Mouse (Mus musculus) liver, embryonic 14.5 days (tissue): Measurements from ENCODE around the gene Mrpl20. TPM values are rescaled to one million over a fixed set of nuclear protein-coding genes. Genes with fewer than 3 reads are reported as not detected.

Experiments
- ATAC-seq: fragments of 200-750 bp; cut with Nextera tagmentation; 2 replicates; pipeline ENCODE4 v1.8.0; 2017; ENCODE audit warnings: moderate number of reproducible peaks, mild to moderate bottlenecking, moderate library complexity; ENCODE audit not compliant: insufficient read depth
- DNase-seq, 3 experiments: peaks; one replicate each; pipeline ENCODE4 v3.0.0-alpha.2; 2012 to 2013; ENCODE audit warnings: low read depth in 3 of 3, low spot score in 3 of 3
- H3K27ac ChIP-seq: fragments of 300-500 bp; sonication (generic); 2 replicates; pipeline ENCODE4 v1.5.1; 2014; ENCODE audit warnings: moderate library complexity, mild to moderate bottlenecking, control low read depth, inconsistent platforms
- H3K27me3 ChIP-seq: fragments of 300-500 bp; sonication (generic); 2 replicates; pipeline ENCODE4 v1.6.1; 2014; ENCODE audit warnings: mild to moderate bottlenecking, low read length, moderate library complexity; ENCODE audit not compliant: control insufficient read depth, insufficient read depth
- H3K36me3 ChIP-seq: fragments of 300-500 bp; sonication (generic); replicated peaks from 2 replicates; pipeline ENCODE4 v1.6.1; 2014; ENCODE audit warnings: low read depth; ENCODE audit not compliant: control insufficient read depth, insufficient read depth
- H3K4me1 ChIP-seq, 2 experiments: fragments of 200-500 bp in 1 of 2; fragments of 300-500 bp in 1 of 2; sonication (generic) in 1 of 2; replicated peaks; 2 replicates each; pipeline ENCODE4 v1.6.1; 2012 to 2014; ENCODE audit warnings: antibody characterized with exemption in 1 of 2, inconsistent platforms in 1 of 2, low read length in 1 of 2; ENCODE audit not compliant: control insufficient read depth in 2 of 2, insufficient read depth in 2 of 2
- H3K4me2 ChIP-seq: fragments of 300-500 bp; sonication (generic); 2 replicates; pipeline ENCODE4 v1.6.1; 2014; ENCODE audit warnings: low read depth, mild to moderate bottlenecking, control low read depth, moderate library complexity
- H3K4me3 ChIP-seq, 2 experiments: fragments of 200-500 bp in 1 of 2; fragments of 300-500 bp in 1 of 2; sonication (generic) in 1 of 2; 2 replicates each; pipeline ENCODE4 v1.5.1; 2012 to 2014; ENCODE audit warnings: low read depth in 2 of 2, low read length in 2 of 2, mild to moderate bottlenecking in 2 of 2, control low read depth in 1 of 2, inconsistent platforms in 1 of 2, moderate library complexity in 1 of 2; ENCODE audit not compliant: insufficient read depth in 1 of 2
- H3K9ac ChIP-seq: fragments of 300-500 bp; sonication (generic); replicated peaks from 2 replicates; pipeline ENCODE4 v1.6.1; 2014; ENCODE audit warnings: mild to moderate bottlenecking, control low read depth, moderate library complexity
- H3K9me3 ChIP-seq: fragments of 300-500 bp; sonication (generic); 2 replicates; pipeline ENCODE4 v1.6.1; 2016; ENCODE audit warnings: low read length, mixed read lengths; ENCODE audit not compliant: control insufficient read depth
- CTCF ChIP-seq: IDR thresholded peaks from 2 replicates; pipeline ENCODE4 v1.5.1; 2016; ENCODE audit warnings: antibody characterized with exemption, low read depth, control low read depth
- EP300 ChIP-seq: IDR thresholded peaks from 2 replicates; pipeline ENCODE4 v1.6.1; 2016; ENCODE audit warnings: antibody characterized with exemption, low read depth
- WGBS: fragments of 180-500 bp; shearing (Covaris S2); extraction: QIAGEN DNeasy Blood & Tissue Kit; methylation state at CpG from one replicate; pipeline ENCODE4 v1.1.7; 2014; ENCODE audit not compliant: insufficient replicate concordance; 5-methylcytosine and 5-hydroxymethylcytosine counted together
- polyA plus RNA-seq, 2 experiments: library from polyadenylated mRNA; depleted of rRNA in 1 of 2; stranded (reverse) in 1 of 2; unstranded in 1 of 2; fragments of >200 nt; fragmentation: Nextera tagmentation in 1 of 2; extraction: Ambion mirVana in 1 of 2; gene quantifications; 2 replicates each; pipeline versions ENCODE4 v1.2.1 to v1.2.3; 2012 to 2014

Mrpl20 gene
- polyA plus RNA-seq, 2 experiments: 62.8 to 200 TPM

- Histone ChIP-seq H3K4me1 (peaks cover 6 to 17% of the 10 kb centered on the region in 2 experiments), H3K4me2 (no peak within 1 kb of the TSS), H3K4me3 (no peak within 1 kb of the TSS), H3K27me3 (no peaks in the 10 kb centered on the region), H3K36me3 (no peaks in the 10 kb centered on the region), H3K9me3 (no peaks in the 10 kb centered on the region), H3K27ac (no peak within 1 kb of the TSS), H3K9ac (no peak within 1 kb of the TSS)
- TF ChIP-seq CTCF (no peak), EP300 (no peak)
- 65% methylated on average over 3 of the region's 3 CpGs for WGBS
- ATAC-seq: no peak
- DNase-seq: no peak
These were observed 12.6 kb upstream of the Mrpl20 start, which contains the start of gene Ankrd65 for GRCm38 (mm10) chr4:155790021-155790489. Ankrd65 (plus strand) TSS chr4:155790439.

DNA sequence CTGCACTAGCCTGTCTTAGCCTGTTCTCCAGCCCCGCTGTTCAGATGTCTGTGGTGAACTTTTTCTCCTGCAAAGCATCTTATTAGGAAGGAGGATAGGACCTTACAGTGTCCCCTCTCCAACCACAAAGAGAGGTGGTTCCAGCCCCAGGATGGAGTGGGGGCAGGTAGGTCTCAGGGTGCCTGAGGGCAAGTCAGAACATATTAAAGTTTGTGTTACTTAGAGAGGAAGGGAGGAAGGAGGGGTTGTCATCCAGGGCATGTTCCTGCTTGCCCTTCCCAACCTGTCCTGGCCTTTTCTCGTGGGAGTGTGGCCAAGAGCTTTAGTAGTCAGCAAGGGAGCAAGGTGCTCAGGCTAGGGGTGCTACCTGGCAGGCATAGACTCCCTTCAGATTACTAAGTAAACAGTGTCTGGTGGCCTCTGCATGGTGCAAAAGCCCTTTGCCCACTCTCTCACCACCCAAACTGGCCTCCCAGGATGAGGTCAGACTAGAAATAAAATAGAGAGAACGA, 12.0 kb upstream of the Mrpl20 start:
- no peak overlapping the region for H3K4me2 ChIP-seq
- H3K36me3 ChIP-seq: no peaks in the 10 kb centered on the region
- no peak overlapping the region for H3K4me3 ChIP-seq
- no peaks in the 10 kb centered on the region for H3K9me3 ChIP-seq
- no peak overlapping the region for H3K27ac ChIP-seq
- peaks cover 6 to 17% of the 10 kb centered on the region in 2 experiments for H3K4me1 ChIP-seq
- H3K27me3 ChIP-seq: no peaks in the 10 kb centered on the region
- no peak for DNase-seq
- whole genome bisulfite sequencing: 52% methylated on average over 3 of the region's 3 CpGs
- no peak for TF ChIP-seq EP300
- TF ChIP-seq CTCF: no peak
- no peak for ATAC-seq
- no peak overlapping the region for H3K9ac ChIP-seq

DNA sequence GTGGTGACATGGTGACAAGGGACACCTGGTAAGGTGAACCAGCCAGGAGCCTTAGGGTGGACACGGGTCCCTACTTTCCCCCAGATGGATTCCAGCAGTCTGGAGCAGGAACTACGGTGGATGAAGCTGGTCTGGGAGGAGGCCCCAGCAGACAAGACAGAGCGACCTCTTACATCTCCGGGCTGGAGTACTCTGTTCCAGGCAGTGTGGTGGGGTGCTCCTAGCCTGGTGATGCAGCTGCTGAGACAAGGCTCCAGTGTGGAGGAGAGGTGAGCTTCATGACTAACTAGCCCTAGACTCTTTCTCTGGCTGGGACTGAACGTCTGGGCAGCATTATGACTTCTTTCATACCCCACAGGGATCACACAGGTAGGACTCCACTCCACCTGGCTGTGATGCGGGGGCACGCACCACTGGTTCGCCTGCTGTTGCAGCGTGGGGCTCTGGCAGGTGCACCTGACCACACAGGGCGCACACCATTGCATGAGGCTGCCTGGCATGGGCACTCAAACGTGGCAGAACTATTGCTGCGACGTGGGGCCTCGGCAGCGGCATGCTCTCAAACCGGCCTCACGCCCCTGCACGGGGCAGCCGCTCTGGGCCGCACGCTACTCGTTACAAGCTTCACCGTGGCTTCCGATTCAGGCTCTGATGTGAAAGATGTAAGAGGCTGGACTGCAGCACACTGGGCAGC, 11.3 kb upstream of the Mrpl20 start:
- no peak overlapping the region for H3K4me2 ChIP-seq
- H3K27ac ChIP-seq: no peak overlapping the region
- H3K36me3 ChIP-seq: no peaks in the 10 kb centered on the region
- WGBS: 71% methylated on average over 24 of the region's 24 CpGs
- TF ChIP-seq CTCF: no peak
- TF ChIP-seq EP300: no peak
- no peak overlapping the region for H3K4me3 ChIP-seq
- no peak overlapping the region for H3K9ac ChIP-seq
- H3K4me1 ChIP-seq: peaks cover 6 to 17% of the 10 kb centered on the region in 2 experiments
- H3K27me3 ChIP-seq: no peaks in the 10 kb centered on the region
- ATAC-seq: no peak
- no peaks in the 10 kb centered on the region for H3K9me3 ChIP-seq
- DNase-seq: no peak

GRCm38 (mm10) chr4:155793730-155794129, 8.9 kb upstream of the Mrpl20 start:
- WGBS: 63% methylated on average over 2 of the region's 2 CpGs
- Histone ChIP-seq H3K9ac (no peak overlapping the region), H3K9me3 (no peaks in the 10 kb centered on the region), H3K36me3 (no peaks in the 10 kb centered on the region), H3K4me1 (peaks cover 1 to 9% of the 10 kb centered on the region in 2 experiments), H3K4me2 (no peak overlapping the region), H3K4me3 (no peak overlapping the region), H3K27me3 (no peaks in the 10 kb centered on the region; the same call in 1 of the 2 replicates), H3K27ac (no peak overlapping the region)
- no peak for TF ChIP-seq CTCF
- TF ChIP-seq EP300: no peak
- DNase-seq: no peak
- ATAC-seq: no peak

DNA sequence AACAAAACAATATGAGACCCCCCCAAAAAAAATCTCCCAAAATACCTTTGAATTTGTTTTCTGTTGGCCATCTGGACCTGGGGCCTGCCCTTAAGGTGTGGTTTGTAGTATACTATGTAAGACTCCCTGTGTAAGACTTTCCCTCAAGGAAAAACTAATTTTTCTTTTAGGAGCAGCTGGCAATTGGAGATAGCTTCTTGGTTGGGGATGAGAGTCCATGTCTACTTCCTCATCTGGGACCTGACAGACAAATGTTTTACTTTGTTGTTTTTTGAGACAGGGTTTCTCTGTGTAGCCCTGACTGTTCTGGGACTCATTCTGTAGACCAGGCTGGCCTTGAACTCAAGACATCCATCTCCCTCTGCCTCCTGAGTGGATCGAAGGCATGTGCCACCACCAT, 603 bp upstream of the Mrpl20 start:
- DNase-seq: no peak
- Histone ChIP-seq H3K4me2 (no peak overlapping the region; the same call in 1 of the 2 replicates), H3K9me3 (no peaks in the 10 kb centered on the region), H3K9ac (no peak overlapping the region), H3K4me1 (peaks cover 10 to 13% of the 10 kb centered on the region in 2 experiments), H3K4me3 (no peak overlapping the region), H3K36me3 (peaks cover 13% of the 10 kb centered on the region), H3K27ac (no peak overlapping the region), H3K27me3 (no peaks in the 10 kb centered on the region; the same call in 1 of the 2 replicates)
- TF ChIP-seq CTCF: no peak
- TF ChIP-seq EP300: no peak
- ATAC-seq: no peak
- 81% methylated on average over 1 of the region's 1 CpGs for WGBS
